Mouse (Mus musculus): Measurements from ENCODE around the gene Slc17a5. TPM values are rescaled to one million over a fixed set of nuclear protein-coding genes. Genes with fewer than 3 reads are reported as not detected.

The Slc17a5 gene
- 30.5 TPM for polyA plus RNA-seq (2014; fragmentation: Illumina TruSeq; extraction: RNeasy Lipid Tissue Mini Kit (QIAGEN cat#74804); ENCODE audit: low read depth, low replicate concordance)

GRCm38 (mm10) chr9:78587914-78588313, at the start of gene Slc17a5:
Slc17a5 (minus strand) TSS chr9:78588041.

GRCm38 (mm10) chr9:78615401-78616021, 27.7 kb upstream of the Slc17a5 start, which contains the start of gene Cd109:
Cd109 (plus strand) TSS chr9:78615546.

GRCm38 (mm10) chr9:78488890-78489420, 98.9 kb downstream of the Slc17a5 start, which contains the start of gene Eef1a1:
Eef1a1 (minus strand) TSS chr9:78489151.

Other genes with a start within 250 kb of the Slc17a5 start
- 1.9 TPM for gene Gsta2, start 232.3 kb downstream of the Slc17a5 start, polyA plus RNA-seq (2014; fragmentation: Illumina TruSeq; extraction: RNeasy Lipid Tissue Mini Kit (QIAGEN cat#74804); ENCODE audit: low read depth, low replicate concordance)
- gene Dppa5a, start 219.9 kb downstream of the Slc17a5 start, polyA plus RNA-seq (2014; fragmentation: Illumina TruSeq; extraction: RNeasy Lipid Tissue Mini Kit (QIAGEN cat#74804); ENCODE audit: low read depth, low replicate concordance), result not detected
- gene Ooep, start 209.3 kb downstream of the Slc17a5 start, polyA plus RNA-seq (2014; fragmentation: Illumina TruSeq; extraction: RNeasy Lipid Tissue Mini Kit (QIAGEN cat#74804); ENCODE audit: low read depth, low replicate concordance), result not detected
- gene Ddx43, start 192.3 kb downstream of the Slc17a5 start, polyA plus RNA-seq (2014; fragmentation: Illumina TruSeq; extraction: RNeasy Lipid Tissue Mini Kit (QIAGEN cat#74804); ENCODE audit: low read depth, low replicate concordance), result 0.26 TPM
- gene Cgas, start 144.8 kb downstream of the Slc17a5 start, polyA plus RNA-seq (2014; fragmentation: Illumina TruSeq; extraction: RNeasy Lipid Tissue Mini Kit (QIAGEN cat#74804); ENCODE audit: low read depth, low replicate concordance), result 0.97 TPM
- 12.2 TPM for gene Mto1, start 139.8 kb downstream of the Slc17a5 start, polyA plus RNA-seq (2014; fragmentation: Illumina TruSeq; extraction: RNeasy Lipid Tissue Mini Kit (QIAGEN cat#74804); ENCODE audit: low read depth, low replicate concordance)
- gene Gm17324, start 139.3 kb downstream of the Slc17a5 start, polyA plus RNA-seq (2014; fragmentation: Illumina TruSeq; extraction: RNeasy Lipid Tissue Mini Kit (QIAGEN cat#74804); ENCODE audit: low read depth, low replicate concordance), result 0.36 TPM
- gene Eef1a1, start 98.9 kb downstream of the Slc17a5 start, polyA plus RNA-seq (2014; fragmentation: Illumina TruSeq; extraction: RNeasy Lipid Tissue Mini Kit (QIAGEN cat#74804); ENCODE audit: low read depth, low replicate concordance), result 8,136 TPM
- 3.4 TPM for gene Cd109, start 27.5 kb upstream of the Slc17a5 start, polyA plus RNA-seq (2014; fragmentation: Illumina TruSeq; extraction: RNeasy Lipid Tissue Mini Kit (QIAGEN cat#74804); ENCODE audit: low read depth, low replicate concordance)